Mouse (Mus musculus) ES-E14 (cell line): ENCODE data around the gene Masp2.

ENCODE experiments used
- CHD2 ChIP-seq: IDR thresholded peaks from 2 replicates; pipeline ENCODE4 v1.6.1; 2014; ENCODE audit warnings: mild to moderate bottlenecking, low read depth, low read length, inconsistent platforms
- HCFC1 ChIP-seq: IDR thresholded peaks from 2 replicates; pipeline ENCODE4 v1.6.1; 2012; ENCODE audit warnings: low read length, inconsistent platforms, borderline replicate concordance; ENCODE audit not compliant: insufficient read depth
- MAFK ChIP-seq: IDR thresholded peaks from 2 replicates; pipeline ENCODE4 v1.6.1; 2014; ENCODE audit warnings: mild to moderate bottlenecking, low read depth, low read length, inconsistent platforms; ENCODE audit not compliant: insufficient read depth
- ZC3H11A ChIP-seq: IDR thresholded peaks from 2 replicates; pipeline ENCODE4 v1.6.1; 2012; ENCODE audit warnings: low read depth, mild to moderate bottlenecking, inconsistent platforms, low read length, borderline replicate concordance
- ZNF384 ChIP-seq: IDR thresholded peaks from 2 replicates; pipeline ENCODE4 v1.6.1; 2012; ENCODE audit warnings: low read depth, low read length, inconsistent platforms

DNA sequence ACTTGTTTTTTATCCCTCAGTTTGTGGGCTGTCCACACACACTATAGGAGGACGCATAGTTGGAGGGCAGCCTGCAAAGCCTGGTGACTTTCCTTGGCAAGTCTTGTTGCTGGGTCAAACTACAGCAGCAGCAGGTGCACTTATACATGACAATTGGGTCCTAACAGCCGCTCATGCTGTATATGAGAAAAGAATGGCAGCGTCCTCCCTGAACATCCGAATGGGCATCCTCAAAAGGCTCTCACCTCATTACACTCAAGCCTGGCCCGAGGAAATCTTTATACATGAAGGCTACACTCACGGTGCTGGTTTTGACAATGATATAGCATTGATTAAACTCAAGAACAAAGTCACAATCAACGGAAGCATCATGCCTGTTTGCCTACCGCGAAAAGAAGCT is 11.4 kb downstream of the Masp2 start:
- no peak for TF ChIP-seq ZC3H11A
- no peak for TF ChIP-seq MAFK
- no peak for TF ChIP-seq HCFC1
- TF ChIP-seq ZNF384, result no peak
- no peak for TF ChIP-seq CHD2
